Mouse (Mus musculus): ENCODE measurements around the gene Gm44596. TPM values are rescaled to one million over a fixed set of nuclear protein-coding genes. Genes with fewer than 3 reads are reported as not detected.
A peak's percentile ranks its signal among the peaks of the same experiment; 100 is the strongest.

Gene Gm44596
- polyA plus RNA-seq (2012; rRNA removed), result not detected in 2 replicates

DNA sequence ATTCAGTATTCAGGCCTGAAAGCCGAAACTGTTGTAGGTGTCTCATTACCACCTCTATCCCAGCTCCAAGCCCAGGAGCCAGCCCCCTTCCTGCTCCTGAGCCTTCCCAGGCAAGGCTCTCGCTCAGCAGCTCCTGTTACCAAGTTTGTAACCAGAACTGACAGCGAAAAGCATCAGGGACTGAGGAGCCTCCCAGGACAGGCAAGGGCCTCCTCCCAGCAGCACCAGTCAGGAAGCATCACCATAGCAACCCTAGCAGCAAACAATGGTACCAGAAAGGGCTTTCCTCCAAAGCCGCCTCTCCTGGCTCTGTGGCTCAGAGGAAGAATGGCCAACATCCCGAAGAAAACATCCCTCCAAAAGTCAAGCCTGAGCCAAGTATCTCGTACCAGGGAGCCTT is at the start of gene Gm44596, which contains the start of gene Tex52:
Gene Gm44596 (plus strand): TSS at position 312 of the 400 bp plus-strand sequence.
Gene Tex52 (plus strand): TSS at position 265 of the 400 bp plus-strand sequence.
- 88% methylated on average over 6 of the region's 6 CpGs for WGBS
- no peak for DNase-seq (ENCODE audit: low read depth in 1 of 2, low spot score in 2 of 2)
- Histone ChIP-seq H3K4me3 (ENCODE audit: extremely low read depth, insufficient read depth, insufficient read length) (no peak within 1 kb of the TSS), H3K27ac (ENCODE audit: insufficient read depth, low read length) (no peak within 1 kb of the TSS), H3K27me3 (ENCODE audit: control insufficient read depth, insufficient read depth, low read length) (no peaks in the 10 kb centered on the region), H3K36me3 (ENCODE audit: control insufficient read depth, insufficient read depth, low read length) (peaks cover 8% of the 10 kb centered on the region), H3K4me1 (ENCODE audit: control insufficient read depth, insufficient read depth, insufficient read length) (peaks cover 5% of the 10 kb centered on the region; the same call in 1 of the 2 replicates)
- TF ChIP-seq POLR2A (IDR thresholded peaks at IDR 0.05; ENCODE audit: low read depth, low read length), result no peak
- TF ChIP-seq CTCF (IDR thresholded peaks at IDR 0.05; ENCODE audit: extremely low read depth, insufficient read depth, insufficient read length, insufficient replicate concordance), result no peak

DNA sequence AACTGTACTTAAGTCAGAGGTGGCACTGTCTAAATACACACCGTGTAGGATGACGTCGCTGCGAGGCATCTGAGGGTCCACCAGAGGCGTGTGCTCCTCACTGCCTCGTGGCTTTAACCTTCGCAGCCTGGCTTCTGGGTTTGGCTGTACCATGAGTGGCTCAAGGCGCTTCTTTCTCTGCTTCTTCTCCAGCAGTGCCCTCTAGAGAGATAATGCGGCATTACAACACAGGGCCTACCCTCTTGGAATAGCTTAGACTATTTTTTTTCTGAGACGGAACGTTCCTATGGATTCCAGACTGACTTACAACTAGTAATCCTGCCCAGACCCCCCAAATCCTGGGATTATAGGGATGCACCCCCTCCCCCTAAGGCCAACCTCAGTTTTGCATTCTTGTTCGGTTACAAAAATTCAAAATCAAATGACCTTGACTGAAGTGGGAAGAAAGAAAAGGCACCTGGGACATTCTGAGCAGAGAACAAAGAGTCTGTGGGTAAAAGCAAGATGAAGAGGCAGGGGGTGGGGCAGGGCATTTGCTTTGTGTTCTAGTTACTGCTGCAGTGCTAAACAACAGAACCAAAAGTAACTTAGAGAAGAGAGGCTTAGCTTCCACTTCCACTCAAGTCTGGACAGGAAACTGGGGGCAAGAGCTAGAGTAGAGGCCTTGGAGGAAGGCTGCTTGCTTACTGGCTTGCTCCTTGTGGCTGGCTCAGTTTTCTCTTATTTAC is 40.7 kb upstream of the Gm44596 start:
- TF ChIP-seq CTCF (IDR thresholded peaks at IDR 0.05; ENCODE audit: extremely low read depth, insufficient read depth, insufficient read length, insufficient replicate concordance), result peak; percentile 22; the same call in 1 of the 2 replicates
- no peak for TF ChIP-seq POLR2A (IDR thresholded peaks at IDR 0.05; ENCODE audit: low read depth, low read length)
- Histone ChIP-seq H3K4me1 (ENCODE audit: control insufficient read depth, insufficient read depth, insufficient read length) (no peaks in the 10 kb centered on the region; the same call in 1 of the 2 replicates), H3K36me3 (ENCODE audit: control insufficient read depth, insufficient read depth, low read length) (no peaks in the 10 kb centered on the region; the same call in 1 of the 2 replicates), H3K27ac (ENCODE audit: insufficient read depth, low read length) (no peak overlapping the region), H3K4me3 (ENCODE audit: extremely low read depth, insufficient read depth, insufficient read length) (no peak overlapping the region), H3K27me3 (ENCODE audit: control insufficient read depth, insufficient read depth, low read length) (no peaks in the 10 kb centered on the region)
- peak; percentile 48 to 58 for DNase-seq (ENCODE audit: low read depth in 1 of 2, low spot score in 2 of 2)
- WGBS, result 14% methylated on average over 12 of the region's 12 CpGs

DNA sequence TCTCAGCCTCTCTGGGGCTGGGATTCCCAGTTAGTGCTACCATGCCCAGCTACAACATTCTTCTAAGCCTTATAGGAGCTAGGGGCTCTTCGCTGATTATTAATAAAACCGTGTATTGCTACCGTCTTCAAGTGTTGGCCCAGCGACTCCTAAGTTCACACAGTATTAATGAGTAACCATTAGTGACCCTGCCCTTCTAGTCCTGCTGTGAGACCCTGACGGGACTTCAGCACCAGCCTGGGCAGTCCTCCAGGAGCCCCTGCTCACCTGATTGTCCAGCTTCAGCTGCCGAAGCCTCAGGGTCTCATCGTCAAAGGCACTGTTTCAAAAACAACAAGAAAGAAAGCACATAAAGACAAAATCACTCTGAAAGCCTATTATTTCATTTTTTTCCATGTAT is 37.8 kb upstream of the Gm44596 start:
- Histone ChIP-seq H3K4me3 (ENCODE audit: extremely low read depth, insufficient read depth, insufficient read length) (no peak overlapping the region), H3K27ac (ENCODE audit: insufficient read depth, low read length) (no peak overlapping the region), H3K36me3 (ENCODE audit: control insufficient read depth, insufficient read depth, low read length) (no peaks in the 10 kb centered on the region), H3K27me3 (ENCODE audit: control insufficient read depth, insufficient read depth, low read length) (no peaks in the 10 kb centered on the region), H3K4me1 (ENCODE audit: control insufficient read depth, insufficient read depth, insufficient read length) (no peaks in the 10 kb centered on the region; the same call in 1 of the 2 replicates)
- no peak for DNase-seq (ENCODE audit: low read depth in 1 of 2, low spot score in 2 of 2)
- 94% methylated on average over 7 of the region's 7 CpGs for WGBS
- TF ChIP-seq CTCF (IDR thresholded peaks at IDR 0.05; ENCODE audit: extremely low read depth, insufficient read depth, insufficient read length, insufficient replicate concordance), result no peak
- no peak for TF ChIP-seq POLR2A (IDR thresholded peaks at IDR 0.05; ENCODE audit: low read depth, low read length)

DNA sequence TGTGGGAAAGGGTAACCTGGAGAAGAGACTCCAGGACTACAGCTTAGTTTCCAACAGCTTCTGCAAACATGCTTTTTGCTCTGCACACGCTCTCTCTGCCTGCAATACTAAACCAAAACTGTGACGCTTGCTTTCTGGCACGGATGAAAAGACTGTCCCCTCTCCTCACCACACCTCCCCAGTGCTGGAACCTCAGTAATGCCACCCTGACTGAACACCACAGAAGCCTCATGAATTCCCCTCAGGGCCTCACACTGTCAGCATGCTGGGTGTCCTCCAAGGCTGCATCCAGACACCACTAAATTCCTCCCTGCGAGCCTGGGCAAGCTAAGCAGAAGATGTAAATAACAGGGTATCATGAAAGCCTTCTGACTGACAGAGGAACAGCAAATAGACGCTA is 36.4 kb upstream of the Gm44596 start:
- 72% methylated on average over 5 of the region's 5 CpGs for WGBS
- DNase-seq (ENCODE audit: low read depth in 1 of 2, low spot score in 2 of 2), result no peak
- H3K36me3 ChIP-seq (ENCODE audit: control insufficient read depth, insufficient read depth, low read length), result no peaks in the 10 kb centered on the region
- no peak overlapping the region for H3K27ac ChIP-seq (ENCODE audit: insufficient read depth, low read length)
- no peak overlapping the region for H3K4me3 ChIP-seq (ENCODE audit: extremely low read depth, insufficient read depth, insufficient read length)
- no peaks in the 10 kb centered on the region; the same call in 1 of the 2 replicates for H3K4me1 ChIP-seq (ENCODE audit: control insufficient read depth, insufficient read depth, insufficient read length)
- H3K27me3 ChIP-seq (ENCODE audit: control insufficient read depth, insufficient read depth, low read length), result no peaks in the 10 kb centered on the region
- TF ChIP-seq CTCF (IDR thresholded peaks at IDR 0.05; ENCODE audit: extremely low read depth, insufficient read depth, insufficient read length, insufficient replicate concordance) (no peak), POLR2A (IDR thresholded peaks at IDR 0.05; ENCODE audit: low read depth, low read length) (no peak)

DNA sequence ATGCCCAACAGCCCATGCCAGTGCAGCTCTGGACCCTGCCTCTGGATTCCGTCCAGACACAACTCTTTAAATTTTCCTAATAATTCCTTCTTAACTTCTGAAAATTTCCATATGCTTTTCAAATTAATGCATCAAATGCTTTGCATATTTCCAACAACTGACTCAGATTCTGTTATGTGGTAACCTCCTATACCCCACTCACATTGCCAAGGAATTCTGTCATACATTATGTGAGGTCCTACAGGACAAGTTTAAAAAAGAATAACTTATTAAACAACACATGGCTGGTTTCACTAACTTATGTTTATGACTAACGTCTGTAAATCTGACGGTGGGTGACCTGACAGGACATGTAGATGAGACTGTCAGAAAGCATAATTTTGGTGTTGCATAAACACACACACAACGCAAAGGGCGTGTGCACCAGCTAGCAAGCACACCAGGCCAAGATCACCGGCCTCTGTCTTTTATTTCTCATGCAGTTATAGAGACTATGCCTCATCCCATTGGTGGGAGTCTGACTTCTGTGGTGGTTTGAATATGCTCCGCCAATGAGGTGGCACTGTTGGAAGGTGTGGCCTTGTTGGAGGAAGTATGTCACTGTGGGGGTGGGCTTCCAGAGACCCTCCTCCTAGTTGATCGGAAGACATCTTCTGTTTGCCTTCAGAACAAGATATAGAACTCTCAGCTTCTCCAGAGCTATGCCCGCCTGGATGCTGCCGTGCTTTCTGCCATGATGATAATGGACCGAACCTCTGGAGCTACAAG is 33.2 kb upstream of the Gm44596 start:
- 90% methylated on average over 11 of the region's 11 CpGs for WGBS
- H3K4me1 ChIP-seq (ENCODE audit: control insufficient read depth, insufficient read depth, insufficient read length), result no peaks in the 10 kb centered on the region
- H3K27ac ChIP-seq (ENCODE audit: insufficient read depth, low read length), result no peak overlapping the region
- no peak overlapping the region for H3K4me3 ChIP-seq (ENCODE audit: extremely low read depth, insufficient read depth, insufficient read length)
- H3K36me3 ChIP-seq (ENCODE audit: control insufficient read depth, insufficient read depth, low read length), result no peaks in the 10 kb centered on the region
- no peak for DNase-seq (ENCODE audit: low read depth in 1 of 2, low spot score in 2 of 2)
- no peak for TF ChIP-seq CTCF (IDR thresholded peaks at IDR 0.05; ENCODE audit: extremely low read depth, insufficient read depth, insufficient read length, insufficient replicate concordance)
- no peak for TF ChIP-seq POLR2A (IDR thresholded peaks at IDR 0.05; ENCODE audit: low read depth, low read length)
- H3K27me3 ChIP-seq (ENCODE audit: control insufficient read depth, insufficient read depth, low read length), result no peaks in the 10 kb centered on the region

DNA sequence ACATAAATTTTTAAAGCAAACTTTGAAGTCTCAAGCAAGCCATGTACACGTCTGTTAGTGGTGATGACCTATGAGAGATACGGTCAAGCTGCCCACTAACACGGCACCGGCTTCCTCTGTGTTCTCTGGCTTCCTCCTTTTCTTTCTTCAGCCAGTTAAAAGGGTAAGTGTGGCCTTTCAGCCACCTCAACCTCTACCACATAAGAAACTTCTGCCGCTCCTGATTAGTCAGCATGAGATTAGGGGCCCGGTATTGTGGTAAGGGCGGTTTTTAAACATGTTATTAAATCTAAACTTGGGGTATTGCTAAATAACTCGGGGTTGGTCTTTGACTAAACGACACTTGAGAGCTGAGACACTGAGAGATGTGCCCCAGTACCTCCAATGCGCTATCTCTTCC is 29.7 kb upstream of the Gm44596 start:
- Histone ChIP-seq H3K4me3 (ENCODE audit: extremely low read depth, insufficient read depth, insufficient read length) (no peak overlapping the region), H3K36me3 (ENCODE audit: control insufficient read depth, insufficient read depth, low read length) (no peaks in the 10 kb centered on the region), H3K4me1 (ENCODE audit: control insufficient read depth, insufficient read depth, insufficient read length) (no peaks in the 10 kb centered on the region; the same call in 1 of the 2 replicates), H3K27me3 (ENCODE audit: control insufficient read depth, insufficient read depth, low read length) (no peaks in the 10 kb centered on the region), H3K27ac (ENCODE audit: insufficient read depth, low read length) (no peak overlapping the region)
- 16% methylated on average over 10 of the region's 10 CpGs for WGBS
- DNase-seq (ENCODE audit: low read depth in 1 of 2, low spot score in 2 of 2), result no peak
- TF ChIP-seq POLR2A (IDR thresholded peaks at IDR 0.05; ENCODE audit: low read depth, low read length), result no peak

All from spleen, adult 2 months (tissue).